Mouse (Mus musculus) liver, embryonic 16.5 days (tissue): ENCODE results near the gene Gm14190. TPM values are rescaled to one million over a fixed set of nuclear protein-coding genes. Genes with fewer than 3 reads are reported as not detected.
"Not testable (repeated sequence)": the region's sequence is repeated elsewhere in the genome, so short reads cannot be mapped to it uniquely, and the experiment has no call there.

Experiments used
- ATAC-seq: fragments of 200-750 bp; cut with Nextera tagmentation; 2 replicates; pipeline ENCODE4 v1.8.0; 2017; ENCODE audit warnings: low read depth, mild to moderate bottlenecking, moderate number of reproducible peaks, moderate library complexity
- H3K27ac ChIP-seq: fragments of 300-500 bp; sonication (generic); 2 replicates; pipeline ENCODE4 v1.5.1; 2014; ENCODE audit warnings: mild to moderate bottlenecking, low read length
- H3K27me3 ChIP-seq: fragments of 300-500 bp; sonication (generic); 2 replicates; pipeline ENCODE4 v1.6.1; 2014; ENCODE audit warnings: low read depth, low read length, mixed read lengths; ENCODE audit not compliant: control insufficient read depth, insufficient read depth
- H3K36me3 ChIP-seq: fragments of 300-500 bp; sonication (generic); 2 replicates; pipeline ENCODE4 v1.6.1; 2014; ENCODE audit warnings: mild to moderate bottlenecking; ENCODE audit not compliant: control insufficient read depth, insufficient read depth
- H3K4me1 ChIP-seq: fragments of 300-500 bp; sonication (generic); 2 replicates; pipeline ENCODE4 v1.6.1; 2014; ENCODE audit warnings: low read depth, low read length, mixed read lengths; ENCODE audit not compliant: control insufficient read depth
- H3K4me2 ChIP-seq: fragments of 300-500 bp; sonication (generic); 2 replicates; pipeline ENCODE4 v1.6.1; 2014; ENCODE audit warnings: low read depth, low read length, mixed read lengths
- H3K4me3 ChIP-seq: fragments of 300-500 bp; sonication (generic); 2 replicates; pipeline ENCODE4 v1.5.1; 2014; ENCODE audit warnings: low read depth, mild to moderate bottlenecking, low read length
- H3K9ac ChIP-seq: fragments of 300-500 bp; sonication (generic); 2 replicates; pipeline ENCODE4 v1.6.1; 2014; ENCODE audit warnings: low read depth, low read length
- H3K9me3 ChIP-seq: fragments of 300-500 bp; sonication (generic); replicated peaks from 2 replicates; pipeline ENCODE4 v1.6.1; 2016; ENCODE audit warnings: low read length; ENCODE audit not compliant: control insufficient read depth
- WGBS: fragments of 180-500 bp; shearing (Covaris S2); extraction: QIAGEN DNeasy Blood & Tissue Kit; methylation state at CpG from one replicate; pipeline ENCODE4 v1.1.7; 2014; ENCODE audit not compliant: insufficient replicate concordance; 5-methylcytosine and 5-hydroxymethylcytosine counted together
- polyA plus RNA-seq: library from polyadenylated mRNA; unstranded; fragments of >200 nt; fragmentation: Nextera tagmentation; extraction: Ambion mirVana; gene quantifications from 2 replicates; pipeline ENCODE4 v1.2.1, GENCODE M21; 2015

Gm14190 gene
- polyA plus RNA-seq, 1 experiment from 2014 or later: not detected

- H3K4me2 ChIP-seq, H3K36me3 ChIP-seq, H3K27me3 ChIP-seq, H3K4me1 ChIP-seq, H3K4me3 ChIP-seq, H3K9me3 ChIP-seq, H3K27ac ChIP-seq, H3K9ac ChIP-seq, ATAC-seq: not testable (repeated sequence)
- 53% methylated on average over 10 of the region's 10 CpGs for WGBS
These were observed 32.0 kb downstream of the Gm14190 start, which contains the start of gene Gm11563 for GRCm38 (mm10) chr11:99658467-99659010. Gene Gm11563 (minus strand): TSS chr11:99658960.

- Histone ChIP-seq H3K27me3 (no peaks in the 10 kb centered on the region), H3K4me3 (no peak overlapping the region), H3K27ac (no peak overlapping the region), H3K4me2 (no peak overlapping the region), H3K36me3 (no peaks in the 10 kb centered on the region), H3K9ac (no peak overlapping the region), H3K4me1 (no peaks in the 10 kb centered on the region), H3K9me3 (no peaks in the 10 kb centered on the region)
- WGBS: 40% methylated on average over 5 of the region's 5 CpGs
- ATAC-seq: no peak
These were observed 33.5 kb downstream of the Gm14190 start for GRCm38 (mm10) chr11:99657051-99657450.

- no peaks in the 10 kb centered on the region for H3K36me3 ChIP-seq
- WGBS: 47% methylated on average over 2 of the region's 2 CpGs
- no peaks in the 10 kb centered on the region for H3K9me3 ChIP-seq
- H3K27me3 ChIP-seq: no peaks in the 10 kb centered on the region
- no peak for ATAC-seq
- no peak within 1 kb of the TSS for H3K27ac ChIP-seq
- H3K4me3 ChIP-seq: no peak within 1 kb of the TSS
- no peaks in the 10 kb centered on the region for H3K4me1 ChIP-seq
- H3K9ac ChIP-seq: no peak within 1 kb of the TSS
- no peak within 1 kb of the TSS for H3K4me2 ChIP-seq
These were observed 40.4 kb downstream of the Gm14190 start, which contains the start of gene Gm11555 for GRCm38 (mm10) chr11:99650136-99650535. Gene Gm11555 (minus strand): TSS chr11:99650236.

- ATAC-seq: no peak
- Histone ChIP-seq H3K4me1 (no peaks in the 10 kb centered on the region), H3K9me3 (no peaks in the 10 kb centered on the region), H3K4me2 (no peak overlapping the region), H3K27ac (no peak overlapping the region), H3K27me3 (no peaks in the 10 kb centered on the region), H3K36me3 (no peaks in the 10 kb centered on the region), H3K9ac (no peak overlapping the region), H3K4me3 (no peak overlapping the region)
- 75% methylated on average over 15 of the region's 15 CpGs for WGBS
These were observed 44.1 kb downstream of the Gm14190 start for GRCm38 (mm10) chr11:99646444-99646843.

GRCm38 (mm10) chr11:99644351-99644750 lies 46.2 kb downstream of the Gm14190 start:
- H3K36me3 ChIP-seq: no peaks in the 10 kb centered on the region
- ATAC-seq: no peak
- H3K27ac ChIP-seq: no peak overlapping the region
- H3K4me1 ChIP-seq: no peaks in the 10 kb centered on the region
- H3K9ac ChIP-seq: no peak overlapping the region
- WGBS: 51% methylated on average over 3 of the region's 3 CpGs
- H3K4me2 ChIP-seq: no peak overlapping the region
- no peaks in the 10 kb centered on the region for H3K27me3 ChIP-seq
- no peaks in the 10 kb centered on the region for H3K9me3 ChIP-seq
- H3K4me3 ChIP-seq: no peak overlapping the region

- not testable (repeated sequence) for H3K27me3 ChIP-seq, ATAC-seq, H3K4me2 ChIP-seq, H3K27ac ChIP-seq, H3K36me3 ChIP-seq, H3K4me3 ChIP-seq, H3K9ac ChIP-seq, H3K9me3 ChIP-seq, H3K4me1 ChIP-seq
- 67% methylated on average over 9 of the region's 9 CpGs for WGBS
These were observed 46.9 kb downstream of the Gm14190 start, which contains the start of gene Krtap4-7 for GRCm38 (mm10) chr11:99643635-99644139. Gene Krtap4-7 (minus strand): TSS chr11:99644089.

- WGBS: 18% methylated on average over 1 of the region's 1 CpGs
- Histone ChIP-seq H3K9ac (no peak overlapping the region), H3K36me3 (no peaks in the 10 kb centered on the region), H3K27ac (no peak overlapping the region), H3K4me1 (no peaks in the 10 kb centered on the region), H3K9me3 (no peaks in the 10 kb centered on the region), H3K4me3 (no peak overlapping the region), H3K27me3 (no peaks in the 10 kb centered on the region), H3K4me2 (no peak overlapping the region)
- ATAC-seq: no peak
These were observed 49.6 kb downstream of the Gm14190 start for GRCm38 (mm10) chr11:99640926-99641325.

Other genes with a start within 250 kb of the Gm14190 start
- 1.4 and 1.5 TPM in 2 replicates for gene Krt23, start 197.6 kb downstream of the Gm14190 start, polyA plus RNA-seq
- not detected in 2 replicates for gene Krt39, start 169.4 kb downstream of the Gm14190 start, polyA plus RNA-seq
- not detected in 2 replicates for gene Krt40, start 147.6 kb downstream of the Gm14190 start, polyA plus RNA-seq
- gene Krtap3-3, start 139.9 kb downstream of the Gm14190 start, polyA plus RNA-seq: not detected in 2 replicates
- gene Krtap3-2, start 133.9 kb downstream of the Gm14190 start, polyA plus RNA-seq: not detected in 2 replicates
- not detected in 2 replicates for gene Gm11939, start 131.3 kb downstream of the Gm14190 start, polyA plus RNA-seq
- not detected in 2 replicates for gene Krtap3-1, start 124.1 kb downstream of the Gm14190 start, polyA plus RNA-seq
- not detected in 2 replicates for gene Krtap1-5, start 109.7 kb downstream of the Gm14190 start, polyA plus RNA-seq
- not detected in 2 replicates for gene Krtap1-4, start 107.1 kb downstream of the Gm14190 start, polyA plus RNA-seq
- not detected in 2 replicates for gene Krtap1-3, start 99.4 kb downstream of the Gm14190 start, polyA plus RNA-seq
- gene Krtap9-3, start 92.6 kb downstream of the Gm14190 start, polyA plus RNA-seq: not detected in 2 replicates
- gene Gm11938, start 87.4 kb downstream of the Gm14190 start, polyA plus RNA-seq: not detected in 2 replicates
- gene Gm11937, start 80.6 kb downstream of the Gm14190 start, polyA plus RNA-seq: not detected in 2 replicates
- not detected in 2 replicates for gene Krtap2-4, start 75.9 kb downstream of the Gm14190 start, polyA plus RNA-seq
- gene Gm11562, start 70.3 kb downstream of the Gm14190 start, polyA plus RNA-seq: not detected in 2 replicates
- gene Krtap4-1, start 62.5 kb downstream of the Gm14190 start, polyA plus RNA-seq: not detected in 2 replicates
- not detected in 2 replicates for gene Krtap4-2, start 55.7 kb downstream of the Gm14190 start, polyA plus RNA-seq
- not detected in 2 replicates for gene Krtap4-7, start 46.7 kb downstream of the Gm14190 start, polyA plus RNA-seq
- gene Gm11555, start 40.5 kb downstream of the Gm14190 start, polyA plus RNA-seq: not detected in 2 replicates
- not detected in 2 replicates for gene Gm11563, start 31.8 kb downstream of the Gm14190 start, polyA plus RNA-seq
- not detected in 2 replicates for gene Krtap4-6, start 24.8 kb downstream of the Gm14190 start, polyA plus RNA-seq
- gene Gm14180, start 43.5 kb upstream of the Gm14190 start, polyA plus RNA-seq: not detected in 2 replicates
- not detected in 2 replicates for gene Gm11595, start 82.2 kb upstream of the Gm14190 start, polyA plus RNA-seq
- not detected in 2 replicates for gene Krtap4-8, start 90.0 kb upstream of the Gm14190 start, polyA plus RNA-seq
- not detected in 2 replicates for gene Krtap4-9, start 94.5 kb upstream of the Gm14190 start, polyA plus RNA-seq
- not detected in 2 replicates for gene Gm11596, start 102.7 kb upstream of the Gm14190 start, polyA plus RNA-seq
- not detected in 2 replicates for gene Gm11569, start 108.2 kb upstream of the Gm14190 start, polyA plus RNA-seq
- not detected in 2 replicates for gene Gm11554, start 113.7 kb upstream of the Gm14190 start, polyA plus RNA-seq
- gene Krtap4-13, start 119.2 kb upstream of the Gm14190 start, polyA plus RNA-seq: not detected in 2 replicates
- gene Gm11564, start 124.9 kb upstream of the Gm14190 start, polyA plus RNA-seq: not detected in 2 replicates
- not detected in 2 replicates for gene 2300003K06Rik, start 147.3 kb upstream of the Gm14190 start, polyA plus RNA-seq
- gene Krtap4-16, start 160.9 kb upstream of the Gm14190 start, polyA plus RNA-seq: not detected in 2 replicates
- not detected in 2 replicates for gene Gm11568, start 167.2 kb upstream of the Gm14190 start, polyA plus RNA-seq
- not detected in 2 replicates for gene Gm11559, start 173.7 kb upstream of the Gm14190 start, polyA plus RNA-seq
- gene Krtap9-1, start 182.6 kb upstream of the Gm14190 start, polyA plus RNA-seq: not detected in 2 replicates
- not detected in 2 replicates for gene Gm11567, start 188.4 kb upstream of the Gm14190 start, polyA plus RNA-seq
- gene Krtap31-1, start 217.2 kb upstream of the Gm14190 start, polyA plus RNA-seq: not detected in 2 replicates
- not detected in 2 replicates for gene Gm11565, start 224.0 kb upstream of the Gm14190 start, polyA plus RNA-seq
- gene Krtap31-2, start 245.6 kb upstream of the Gm14190 start, polyA plus RNA-seq: not detected in 2 replicates